Mouse (Mus musculus) retina, postnatal 1 day (tissue): ENCODE data around the gene Spata20.

ENCODE experiments used
- DNase-seq: peaks from one replicate; pipeline ENCODE4 v3.0.0-alpha.2; 2012

Gene Spata20

DNA sequence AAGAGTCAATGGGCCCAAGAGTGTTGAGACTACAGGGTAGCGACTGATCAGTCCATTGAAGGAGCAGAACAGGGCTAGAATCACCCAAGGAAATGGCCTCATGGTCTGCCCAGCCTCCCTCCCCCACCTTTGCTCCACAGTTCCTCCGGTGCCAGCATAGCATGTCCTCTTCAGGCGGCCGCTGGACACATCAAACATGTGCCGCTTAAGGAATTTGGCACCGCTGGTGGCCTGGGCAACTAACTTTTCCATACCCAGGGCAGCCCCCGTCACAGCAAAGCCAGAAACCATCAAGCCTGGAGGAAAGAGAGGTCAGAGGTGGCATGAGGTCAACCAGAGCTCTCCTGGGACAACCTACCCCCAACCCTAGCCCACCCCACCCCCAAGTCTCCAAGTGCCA, 4.0 kb downstream of the Spata20 start:
- DNase-seq = no peak

- no peak for DNase-seq
These were observed 5.6 kb downstream of the Spata20 start for GRCm38 (mm10) chr11:94480382-94480781.

DNA sequence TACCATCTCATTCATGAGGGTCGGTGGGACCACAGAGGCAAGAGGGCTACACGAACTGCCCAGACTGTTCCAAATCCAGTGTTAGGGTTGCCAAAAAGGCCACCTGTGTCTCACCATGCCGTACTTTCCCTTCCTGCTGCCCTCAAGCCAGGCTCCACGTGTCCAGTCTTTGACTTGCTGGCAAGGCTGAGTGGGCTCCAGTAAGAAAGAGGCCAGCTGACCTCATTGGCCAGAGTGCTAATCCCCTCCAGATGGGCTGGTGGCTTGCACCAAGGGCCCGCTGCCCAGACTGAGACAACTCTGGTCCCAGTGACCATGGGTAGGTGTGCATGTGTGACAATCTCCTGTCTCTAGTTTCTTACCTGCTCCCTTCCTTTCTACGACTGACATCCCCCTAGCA, 8.3 kb downstream of the Spata20 start:
- DNase-seq = peak; percentile 65

DNA sequence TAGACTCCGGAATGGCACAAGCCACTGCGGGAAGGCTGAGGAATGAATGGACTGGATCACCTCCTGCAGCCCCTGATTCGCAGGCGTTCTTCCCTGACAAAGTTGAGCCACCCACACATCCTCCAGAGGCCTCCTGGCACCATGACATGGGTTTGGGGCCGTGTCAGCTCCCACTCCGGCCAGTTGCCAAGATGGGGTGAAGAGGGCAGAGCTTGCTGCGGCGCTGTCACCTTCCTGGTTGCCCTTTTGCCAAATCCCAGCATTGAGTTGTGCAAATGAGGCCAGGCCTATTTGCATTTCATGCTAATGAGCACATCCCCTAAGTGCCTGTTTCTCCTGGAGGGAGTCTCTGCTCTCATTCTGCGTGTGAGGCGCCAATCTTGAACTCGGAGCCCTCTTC, 10.3 kb downstream of the Spata20 start:
- peak; percentile 60 for DNase-seq

GRCm38 (mm10) chr11:94474544-94474910, 11.5 kb downstream of the Spata20 start:
- no peak for DNase-seq

- DNase-seq = peak; percentile 86
These were observed 12.1 kb downstream of the Spata20 start, which contains the start of gene Cacna1g for GRCm38 (mm10) chr11:94473707-94474543. Gene Cacna1g (minus strand): TSS chr11:94474198.

GRCm38 (mm10) chr11:94472916-94473706, 12.9 kb downstream of the Spata20 start:
- DNase-seq = peak; percentile 33

DNA sequence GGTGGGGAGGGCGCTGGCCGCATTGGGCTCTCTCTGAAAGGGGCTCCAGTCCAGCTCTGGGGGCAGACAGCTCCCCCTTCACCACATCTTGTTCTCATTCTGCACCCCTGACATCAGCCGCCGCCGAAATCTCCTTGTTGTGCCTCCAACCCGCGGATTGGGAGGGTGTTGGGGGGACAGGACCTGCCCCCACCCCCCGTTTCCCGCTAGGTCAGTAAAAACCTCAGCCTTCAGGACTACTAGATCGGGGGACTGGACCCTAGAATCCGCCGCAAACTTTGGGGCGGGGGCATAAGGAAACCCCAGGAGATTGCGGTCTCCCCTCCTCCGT, 13.4 kb downstream of the Spata20 start:
- DNase-seq = no peak

DNA sequence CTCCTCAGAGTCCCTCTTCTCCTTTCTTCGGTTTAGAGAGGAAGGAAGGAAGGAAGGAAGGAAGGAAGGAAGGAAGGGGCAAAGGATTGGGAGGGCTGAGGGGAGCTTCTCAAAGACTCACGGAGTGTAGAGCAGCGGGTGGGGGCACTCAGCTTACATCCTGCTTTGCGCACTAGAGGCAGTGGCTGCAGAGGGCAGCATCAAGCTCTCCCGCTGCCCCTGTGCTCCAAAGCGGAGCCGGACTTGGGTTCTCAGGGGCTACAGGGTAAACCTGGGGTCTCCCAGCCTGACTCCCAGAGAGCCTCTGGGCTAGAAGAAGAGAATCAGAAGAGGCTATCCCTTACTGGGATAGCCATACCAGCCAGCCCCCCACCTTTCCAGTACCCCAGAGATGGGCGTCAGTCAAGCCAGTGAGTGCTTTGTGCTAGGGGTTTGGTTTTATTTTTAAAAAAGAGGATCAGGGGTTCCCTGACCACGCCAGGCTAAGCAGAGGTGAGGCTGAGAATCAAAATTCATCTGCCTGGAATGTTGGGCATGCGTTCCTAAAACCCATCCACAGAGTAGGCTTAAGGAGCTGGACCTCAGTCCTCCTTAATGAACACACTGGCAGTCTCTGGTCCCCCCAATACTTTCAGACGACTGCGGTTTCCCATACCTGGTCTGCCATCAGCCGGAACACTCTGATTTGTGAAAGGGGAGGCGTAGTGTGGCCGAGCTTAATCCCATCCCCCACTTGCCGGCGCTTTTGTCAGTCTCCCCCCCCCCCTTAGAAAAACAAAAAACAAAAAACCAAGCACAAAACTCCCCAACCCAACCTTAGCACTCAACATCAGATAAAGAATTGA, 14.0 kb downstream of the Spata20 start:
- DNase-seq = peak; percentile 45

- no peak for DNase-seq
These were observed 15.6 kb downstream of the Spata20 start for GRCm38 (mm10) chr11:94470391-94470790.

DNA sequence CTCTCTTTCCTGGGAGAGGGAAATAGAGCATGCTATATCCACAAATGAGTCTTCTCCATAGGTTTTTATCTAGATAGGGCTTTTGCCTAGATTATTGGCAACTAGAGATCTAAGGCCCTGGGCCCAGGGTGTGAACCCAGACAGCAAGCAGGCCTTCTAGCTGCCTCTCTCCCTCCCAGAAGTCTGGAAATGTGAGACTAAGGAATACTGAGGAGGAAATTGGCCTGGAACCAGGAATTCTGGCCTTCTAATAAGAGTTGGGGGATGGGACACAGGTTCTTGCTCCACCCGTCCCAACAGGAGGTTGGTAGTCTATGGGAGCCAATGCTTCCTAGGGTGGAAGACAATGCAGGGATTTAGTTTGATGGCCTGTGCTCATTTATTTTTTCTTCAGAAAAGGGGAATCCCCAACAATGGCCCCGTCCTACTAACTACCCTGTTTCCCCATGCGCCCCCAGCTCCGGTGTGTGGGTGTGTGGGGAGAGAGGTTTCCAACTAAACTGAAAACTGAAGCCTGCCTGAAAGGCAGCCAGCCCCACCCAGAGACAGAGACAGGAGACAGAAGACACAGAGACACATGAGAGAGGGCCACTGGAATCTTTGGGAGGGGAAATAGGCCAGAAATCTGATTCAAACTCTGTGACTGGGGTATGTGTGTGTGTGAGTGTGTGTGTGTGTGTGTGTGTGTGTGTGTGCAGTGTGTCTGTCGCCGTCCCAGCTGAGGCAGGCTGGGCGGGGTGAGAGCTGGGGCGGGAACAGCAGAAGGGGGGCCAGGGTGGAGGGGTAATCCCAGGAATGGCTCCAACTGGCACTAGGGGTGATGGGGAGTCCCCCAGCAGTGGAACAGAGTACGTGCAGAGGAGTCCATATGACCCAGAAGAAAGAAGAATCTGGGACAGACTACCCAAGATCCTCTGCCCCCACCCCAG, 16.6 kb downstream of the Spata20 start:
- peak; percentile 36 for DNase-seq

DNA sequence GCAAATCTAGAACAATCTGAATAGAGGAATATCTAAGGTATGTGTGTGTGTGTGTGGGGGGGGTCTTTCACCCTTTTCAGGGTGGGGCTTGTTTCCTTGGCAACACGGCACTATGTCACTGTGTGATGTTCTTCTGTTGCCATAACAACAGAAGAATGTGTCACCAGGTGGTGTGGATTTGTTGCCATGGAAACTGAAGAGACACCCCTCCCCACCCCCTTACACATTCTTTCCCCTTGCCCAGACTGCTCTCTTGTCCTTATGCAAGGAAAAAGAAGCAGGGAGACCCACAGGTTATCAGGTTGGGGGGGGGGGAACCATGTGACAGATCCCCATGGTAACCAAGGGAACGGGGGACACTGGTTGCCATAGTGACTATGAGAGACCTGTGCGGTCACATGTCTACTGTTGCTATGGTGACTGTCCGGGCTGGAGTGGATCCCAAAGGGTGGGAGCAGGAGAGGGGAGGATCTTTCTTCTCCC, 17.4 kb downstream of the Spata20 start:
- DNase-seq = peak; percentile 92

- DNase-seq = no peak
These were observed 19.6 kb downstream of the Spata20 start for GRCm38 (mm10) chr11:94466333-94466855.

GRCm38 (mm10) chr11:94464170-94464569, 21.8 kb downstream of the Spata20 start:
- DNase-seq = no peak

GRCm38 (mm10) chr11:94461856-94462255, 24.1 kb downstream of the Spata20 start:
- DNase-seq = no peak

DNA sequence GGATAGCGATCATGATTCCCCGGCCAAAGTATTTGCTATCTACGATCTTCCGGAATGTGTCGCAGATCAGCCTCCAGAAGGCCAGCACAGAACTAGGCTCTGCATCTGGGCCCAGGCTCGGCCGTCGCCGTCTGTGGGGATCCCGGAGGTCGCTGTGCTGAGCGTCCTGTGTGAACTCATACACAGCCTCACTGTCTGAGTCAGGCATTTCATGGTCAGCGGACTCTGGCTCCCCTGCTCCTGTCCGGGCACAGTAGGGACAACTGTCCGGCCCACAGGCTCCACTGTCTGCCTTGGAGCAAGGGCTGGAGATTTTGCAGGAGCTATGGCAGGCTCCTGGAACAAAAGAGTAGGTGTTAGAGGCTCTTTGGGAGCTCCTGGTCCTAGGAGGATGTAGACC, 29.0 kb downstream of the Spata20 start:
- no peak for DNase-seq

DNA sequence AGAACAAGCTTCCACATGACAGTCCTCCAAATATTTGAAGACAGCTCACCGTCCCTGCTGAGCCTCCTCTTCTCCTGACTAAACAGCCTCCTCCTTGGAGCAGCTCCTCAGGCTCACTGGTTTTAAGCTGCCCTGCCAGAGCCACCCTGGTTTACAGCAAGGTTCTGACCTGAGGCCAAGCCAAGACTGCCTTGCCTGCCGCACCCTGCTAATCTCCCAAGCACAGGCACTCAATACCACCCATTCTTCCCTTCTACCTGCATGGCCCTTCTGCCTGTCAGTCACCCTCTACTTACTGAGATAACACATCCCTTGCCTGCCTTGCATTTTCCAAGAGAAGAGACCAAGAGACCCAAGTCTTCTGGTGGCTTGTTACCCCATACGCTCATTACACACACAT, 29.6 kb downstream of the Spata20 start:
- DNase-seq = no peak

- DNase-seq = no peak
These were observed 30.7 kb downstream of the Spata20 start for GRCm38 (mm10) chr11:94455161-94455820.

DNA sequence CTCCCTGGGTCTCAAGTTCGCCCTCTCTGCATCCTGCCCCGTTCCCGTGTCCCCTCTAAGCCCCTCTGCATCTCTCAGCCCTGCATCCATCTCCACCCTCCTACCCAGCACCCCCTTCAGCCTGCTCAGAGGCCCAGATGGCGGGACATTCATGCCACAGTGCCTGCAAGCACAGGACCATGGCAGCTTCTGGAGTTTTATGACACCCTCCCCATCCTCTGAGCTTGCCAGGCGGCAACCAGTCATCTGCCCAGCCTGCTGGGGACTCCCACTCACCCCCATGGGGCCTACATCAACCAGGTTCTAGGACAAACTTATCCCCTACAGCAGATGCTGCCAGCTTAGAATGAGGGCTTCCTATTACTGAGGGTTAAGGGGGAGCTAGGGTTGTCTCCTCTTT, 31.2 kb downstream of the Spata20 start:
- no peak for DNase-seq

- DNase-seq = no peak
These were observed 34.7 kb downstream of the Spata20 start for GRCm38 (mm10) chr11:94451091-94451773.

DNA sequence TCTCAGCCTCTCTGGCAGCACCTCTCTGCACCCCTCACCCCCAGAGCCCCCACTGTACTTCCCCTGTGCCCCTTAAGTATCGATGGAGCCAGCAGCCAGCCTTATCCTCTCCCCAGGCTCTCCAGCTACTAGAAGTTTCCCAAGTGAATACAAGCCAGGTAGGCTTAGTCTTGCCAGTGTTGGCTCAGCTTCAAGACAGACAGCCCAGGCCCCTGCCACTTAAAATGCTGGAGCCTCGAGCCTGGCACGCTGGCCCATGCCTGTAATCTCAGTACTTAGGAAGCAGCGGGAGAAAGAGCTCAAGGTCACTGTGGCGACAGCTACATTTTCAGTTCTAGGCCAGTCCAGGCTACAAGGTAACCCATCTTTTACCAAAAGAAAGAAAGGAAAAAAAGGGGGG, 36.1 kb downstream of the Spata20 start:
- no peak for DNase-seq
